Mouse (Mus musculus): ENCODE data around the gene Nfatc2ip. TPM values are rescaled to one million over a fixed set of nuclear protein-coding genes. Genes with fewer than 3 reads are reported as not detected.
"Not testable (repeated sequence)": the region's sequence is repeated elsewhere in the genome, so short reads cannot be mapped to it uniquely, and the experiment has no call there.

Gene Nfatc2ip
- polyA plus RNA-seq, 1 experiment from 2014 or later, result 3.5 TPM

- Histone ChIP-seq H3K4me3 (ENCODE audit: low read depth, low read length) (no peak overlapping the region), H3K27ac (replicated peaks; ENCODE audit: low read depth, low read length) (no peak overlapping the region), H3K27me3 (ENCODE audit: control insufficient read depth, insufficient read depth, low read length) (no peaks in the 10 kb centered on the region), H3K4me2 (ENCODE audit: low read depth, low read length) (no peak overlapping the region), H3K9ac (replicated peaks; ENCODE audit: low read length) (no peak overlapping the region), H3K36me3 (replicated peaks; ENCODE audit: control insufficient read depth, insufficient read depth, low read depth, low read length) (no peaks in the 10 kb centered on the region), H3K9me3 (replicated peaks; ENCODE audit: control insufficient read depth, low read length) (no peaks in the 10 kb centered on the region), H3K4me1 (ENCODE audit: control insufficient read depth, insufficient read depth, low read length) (no peaks in the 10 kb centered on the region)
- ATAC-seq (replicated peaks; ENCODE audit: insufficient number of reproducible peaks, low FRiP score, low TSS enrichment, low read depth) (no peak), DNase-seq (ENCODE audit: low spot score) (no peak)
- 80% methylated on average over 3 of the region's 3 CpGs for WGBS
These were observed 22.0 kb upstream of the Nfatc2ip start for GRCm38 (mm10) chr7:126418496-126418895.

DNA sequence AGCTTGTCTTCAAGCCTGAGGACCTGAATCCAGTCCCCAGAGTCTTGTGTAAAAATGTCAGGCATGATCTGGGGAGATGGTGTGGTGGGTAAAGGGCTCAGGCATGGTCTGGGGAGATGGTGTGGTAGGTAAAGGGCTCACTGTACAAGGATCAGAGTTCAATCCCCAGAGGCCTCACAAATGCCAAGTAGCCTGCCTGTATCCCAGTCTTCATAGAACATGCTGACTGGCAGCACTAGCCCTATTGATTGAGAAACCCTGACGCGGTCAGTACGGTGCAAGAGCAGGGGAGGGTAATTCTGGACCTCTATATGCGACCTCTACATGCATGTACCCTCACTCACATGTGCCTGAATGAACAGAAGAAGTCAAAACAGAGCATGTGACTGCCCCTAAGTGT, 21.1 kb upstream of the Nfatc2ip start:
- Histone ChIP-seq H3K27ac (replicated peaks; ENCODE audit: low read depth, low read length) (no peak overlapping the region), H3K4me2 (ENCODE audit: low read depth, low read length) (no peak overlapping the region)

GRCm38 (mm10) chr7:126417045-126417444, 20.5 kb upstream of the Nfatc2ip start:
- DNase-seq (ENCODE audit: low spot score) (peak; percentile 29), ATAC-seq (replicated peaks; ENCODE audit: insufficient number of reproducible peaks, low FRiP score, low TSS enrichment, low read depth) (no peak)
- Histone ChIP-seq H3K4me1 (ENCODE audit: control insufficient read depth, insufficient read depth, low read length) (no peaks in the 10 kb centered on the region), H3K27ac (replicated peaks; ENCODE audit: low read depth, low read length) (no peak overlapping the region), H3K4me3 (ENCODE audit: low read depth, low read length) (no peak overlapping the region), H3K4me2 (ENCODE audit: low read depth, low read length) (no peak overlapping the region), H3K27me3 (ENCODE audit: control insufficient read depth, insufficient read depth, low read length) (no peaks in the 10 kb centered on the region), H3K36me3 (replicated peaks; ENCODE audit: control insufficient read depth, insufficient read depth, low read depth, low read length) (no peaks in the 10 kb centered on the region), H3K9ac (replicated peaks; ENCODE audit: low read length) (0 out of 2 replicates have a peak overlapping the region, but pooled peaks have one; percentile 2), H3K9me3 (replicated peaks; ENCODE audit: control insufficient read depth, low read length) (no peaks in the 10 kb centered on the region)
- WGBS, result 34% methylated on average over 8 of the region's 8 CpGs

More for the DNA sequence above, 21.1 kb upstream of the Nfatc2ip start:
- H3K4me3 ChIP-seq (ENCODE audit: low read depth, low read length), result no peak overlapping the region
- DNase-seq (ENCODE audit: low spot score) (no peak), ATAC-seq (replicated peaks; ENCODE audit: insufficient number of reproducible peaks, low FRiP score, low TSS enrichment, low read depth) (no peak)
- H3K9ac ChIP-seq (replicated peaks; ENCODE audit: low read length), result no peak overlapping the region
- no peaks in the 10 kb centered on the region for H3K36me3 ChIP-seq (replicated peaks; ENCODE audit: control insufficient read depth, insufficient read depth, low read depth, low read length)
- H3K27me3 ChIP-seq (ENCODE audit: control insufficient read depth, insufficient read depth, low read length), result no peaks in the 10 kb centered on the region
- H3K4me1 ChIP-seq (ENCODE audit: control insufficient read depth, insufficient read depth, low read length), result no peaks in the 10 kb centered on the region
- no peaks in the 10 kb centered on the region for H3K9me3 ChIP-seq (replicated peaks; ENCODE audit: control insufficient read depth, low read length)
- 84% methylated on average over 4 of the region's 4 CpGs for WGBS

DNA sequence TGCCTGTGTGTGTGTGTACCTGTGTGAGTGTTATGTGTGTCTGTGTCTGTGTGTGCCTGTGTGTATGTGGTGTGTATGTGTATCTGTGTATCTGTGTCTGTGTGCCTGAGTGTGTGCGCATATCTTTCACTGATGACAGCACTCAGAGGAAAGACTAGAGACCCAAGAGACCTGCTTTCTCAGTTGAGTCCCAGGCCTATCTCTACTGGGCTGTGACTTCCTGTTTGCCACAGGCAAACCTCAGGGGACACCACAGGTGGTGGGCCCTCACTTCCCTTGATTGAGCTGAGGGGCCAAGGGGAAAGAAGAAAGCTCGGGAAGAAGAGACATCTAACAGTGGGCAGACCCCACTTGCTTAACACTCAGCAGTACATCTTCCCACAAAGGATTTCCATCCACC, 20.1 kb upstream of the Nfatc2ip start:
- Histone ChIP-seq H3K4me2 (ENCODE audit: low read depth, low read length) (no peak overlapping the region), H3K9ac (replicated peaks; ENCODE audit: low read length) (no peak overlapping the region), H3K4me3 (ENCODE audit: low read depth, low read length) (no peak overlapping the region), H3K27ac (replicated peaks; ENCODE audit: low read depth, low read length) (no peak overlapping the region), H3K27me3 (ENCODE audit: control insufficient read depth, insufficient read depth, low read length) (no peaks in the 10 kb centered on the region), H3K9me3 (replicated peaks; ENCODE audit: control insufficient read depth, low read length) (no peaks in the 10 kb centered on the region), H3K4me1 (ENCODE audit: control insufficient read depth, insufficient read depth, low read length) (no peaks in the 10 kb centered on the region), H3K36me3 (replicated peaks; ENCODE audit: control insufficient read depth, insufficient read depth, low read depth, low read length) (no peaks in the 10 kb centered on the region)
- DNase-seq (ENCODE audit: low spot score) (no peak), ATAC-seq (replicated peaks; ENCODE audit: insufficient number of reproducible peaks, low FRiP score, low TSS enrichment, low read depth) (no peak)
- WGBS, result 59% methylated on average over 2 of the region's 2 CpGs

GRCm38 (mm10) chr7:126414725-126415124, 18.2 kb upstream of the Nfatc2ip start, which contains the start of gene Cd19:
Gene Cd19 (minus strand): TSS chr7:126414889.
- H3K4me3 ChIP-seq (ENCODE audit: low read depth, low read length), result no peak within 1 kb of the TSS
- no peaks in the 10 kb centered on the region for H3K36me3 ChIP-seq (replicated peaks; ENCODE audit: control insufficient read depth, insufficient read depth, low read depth, low read length)
- 90% methylated on average over 6 of the region's 6 CpGs for WGBS
- H3K9ac ChIP-seq (replicated peaks; ENCODE audit: low read length), result no peak within 1 kb of the TSS
- H3K27ac ChIP-seq (replicated peaks; ENCODE audit: low read depth, low read length), result no peak within 1 kb of the TSS
- no peaks in the 10 kb centered on the region for H3K27me3 ChIP-seq (ENCODE audit: control insufficient read depth, insufficient read depth, low read length)
- no peak within 1 kb of the TSS for H3K4me2 ChIP-seq (ENCODE audit: low read depth, low read length)
- no peaks in the 10 kb centered on the region for H3K9me3 ChIP-seq (replicated peaks; ENCODE audit: control insufficient read depth, low read length)
- H3K4me1 ChIP-seq (ENCODE audit: control insufficient read depth, insufficient read depth, low read length), result no peaks in the 10 kb centered on the region
- DNase-seq (ENCODE audit: low spot score), result no peak
- ATAC-seq (replicated peaks; ENCODE audit: insufficient number of reproducible peaks, low FRiP score, low TSS enrichment, low read depth), result no peak

DNA sequence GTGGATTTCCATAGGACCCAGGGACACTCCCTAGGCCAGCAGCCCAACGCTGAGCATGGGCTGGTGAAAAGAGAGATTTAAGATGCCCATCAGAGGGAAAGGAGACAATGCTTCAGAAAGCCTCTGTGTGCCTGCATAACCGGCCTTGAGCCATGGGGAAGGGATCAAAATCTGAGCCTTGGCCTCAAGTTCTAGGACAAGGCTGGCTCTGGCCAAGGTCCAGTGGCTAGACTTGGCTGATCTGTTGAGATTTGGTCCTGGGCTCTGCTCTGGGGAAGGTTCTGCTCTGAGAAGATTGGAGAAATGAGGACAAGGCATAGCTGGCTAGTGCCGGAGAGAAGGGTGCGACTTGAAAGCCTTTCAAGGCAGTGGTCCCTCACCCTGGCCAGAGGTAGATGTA, 14.5 kb upstream of the Nfatc2ip start:
- Histone ChIP-seq H3K4me3 (ENCODE audit: low read depth, low read length) (no peak overlapping the region), H3K36me3 (replicated peaks; ENCODE audit: control insufficient read depth, insufficient read depth, low read depth, low read length) (no peaks in the 10 kb centered on the region), H3K27me3 (ENCODE audit: control insufficient read depth, insufficient read depth, low read length) (no peaks in the 10 kb centered on the region), H3K4me2 (ENCODE audit: low read depth, low read length) (no peak overlapping the region), H3K27ac (replicated peaks; ENCODE audit: low read depth, low read length) (no peak overlapping the region), H3K9ac (replicated peaks; ENCODE audit: low read length) (no peak overlapping the region), H3K9me3 (replicated peaks; ENCODE audit: control insufficient read depth, low read length) (no peaks in the 10 kb centered on the region), H3K4me1 (ENCODE audit: control insufficient read depth, insufficient read depth, low read length) (no peaks in the 10 kb centered on the region)
- ATAC-seq (replicated peaks; ENCODE audit: insufficient number of reproducible peaks, low FRiP score, low TSS enrichment, low read depth) (no peak), DNase-seq (ENCODE audit: low spot score) (no peak)
- 88% methylated on average over 4 of the region's 4 CpGs for WGBS

- H3K27me3 ChIP-seq (ENCODE audit: control insufficient read depth, insufficient read depth, low read length), result no peaks in the 10 kb centered on the region
- H3K27ac ChIP-seq (replicated peaks; ENCODE audit: low read depth, low read length), result no peak overlapping the region
- ATAC-seq (replicated peaks; ENCODE audit: insufficient number of reproducible peaks, low FRiP score, low TSS enrichment, low read depth) (no peak), DNase-seq (ENCODE audit: low spot score) (no peak)
- 77% methylated on average over 2 of the region's 2 CpGs for WGBS
- no peak overlapping the region for H3K4me3 ChIP-seq (ENCODE audit: low read depth, low read length)
- no peak overlapping the region for H3K4me2 ChIP-seq (ENCODE audit: low read depth, low read length)
- H3K36me3 ChIP-seq (replicated peaks; ENCODE audit: control insufficient read depth, insufficient read depth, low read depth, low read length), result no peaks in the 10 kb centered on the region
- no peaks in the 10 kb centered on the region for H3K4me1 ChIP-seq (ENCODE audit: control insufficient read depth, insufficient read depth, low read length)
- H3K9ac ChIP-seq (replicated peaks; ENCODE audit: low read length), result no peak overlapping the region
- no peaks in the 10 kb centered on the region for H3K9me3 ChIP-seq (replicated peaks; ENCODE audit: control insufficient read depth, low read length)
These were observed 12.1 kb upstream of the Nfatc2ip start for GRCm38 (mm10) chr7:126408686-126409085.

DNA sequence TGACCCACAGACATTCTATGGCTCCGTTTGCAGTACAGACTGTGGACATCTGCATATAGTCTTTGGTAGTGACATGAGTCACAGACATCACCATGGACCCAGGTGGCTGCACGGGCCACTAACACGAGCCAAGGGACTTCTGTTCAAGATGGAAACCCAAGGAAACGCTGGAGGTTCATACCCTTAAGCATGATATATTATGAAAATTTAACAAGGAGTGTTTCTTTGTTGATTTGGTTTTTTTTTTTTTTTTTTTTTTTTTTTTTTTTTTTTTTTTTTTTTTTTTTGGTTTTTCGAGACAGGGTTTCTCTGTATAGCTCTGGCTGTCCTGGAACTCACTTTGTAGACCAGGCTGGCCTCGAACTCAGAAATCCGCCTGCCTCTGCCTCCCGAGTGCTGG, 6.0 kb upstream of the Nfatc2ip start:
- H3K9me3 ChIP-seq (replicated peaks; ENCODE audit: control insufficient read depth, low read length); ATAC-seq (replicated peaks; ENCODE audit: insufficient number of reproducible peaks, low FRiP score, low TSS enrichment, low read depth); DNase-seq (ENCODE audit: low spot score); H3K4me2 ChIP-seq (ENCODE audit: low read depth, low read length); H3K4me3 ChIP-seq (ENCODE audit: low read depth, low read length); H3K9ac ChIP-seq (replicated peaks; ENCODE audit: low read length); H3K36me3 ChIP-seq (replicated peaks; ENCODE audit: control insufficient read depth, insufficient read depth, low read depth, low read length); H3K4me1 ChIP-seq (ENCODE audit: control insufficient read depth, insufficient read depth, low read length); H3K27me3 ChIP-seq (ENCODE audit: control insufficient read depth, insufficient read depth, low read length); H3K27ac ChIP-seq (replicated peaks; ENCODE audit: low read depth, low read length): not testable (repeated sequence)
- WGBS, result 81% methylated on average over 8 of the region's 8 CpGs

Measured in embryonic facial prominence, embryonic 11.5 days (tissue).